Mouse (Mus musculus) forebrain, embryonic 13.5 days (tissue): ENCODE data around the gene Usp12. TPM values are rescaled to one million over a fixed set of nuclear protein-coding genes. Genes with fewer than 3 reads are reported as not detected.
A peak's percentile ranks its signal among the peaks of the same experiment; 100 is the strongest.

Experiments used
- ATAC-seq: fragments of 200-750 bp; cut with Nextera tagmentation; 2 replicates; pipeline ENCODE4 v1.8.0; 2017
- H3K27ac ChIP-seq: fragments of 300-500 bp; sonication (generic); 2 replicates; pipeline ENCODE4 v1.5.1; 2015; ENCODE audit warnings: inconsistent platforms, mild to moderate bottlenecking, moderate library complexity
- H3K27me3 ChIP-seq: fragments of 300-500 bp; sonication (generic); 2 replicates; pipeline ENCODE4 v1.6.1; 2015; ENCODE audit warnings: mild to moderate bottlenecking, inconsistent platforms
- H3K36me3 ChIP-seq: fragments of 300-500 bp; sonication (generic); 2 replicates; pipeline ENCODE4 v1.6.1; 2015; ENCODE audit warnings: mild to moderate bottlenecking, inconsistent platforms; ENCODE audit not compliant: poor library complexity, severe bottlenecking
- H3K4me1 ChIP-seq: fragments of 300-500 bp; sonication (generic); 2 replicates; pipeline ENCODE4 v1.6.1; 2015; ENCODE audit warnings: inconsistent platforms
- H3K4me2 ChIP-seq: fragments of 300-500 bp; sonication (generic); 2 replicates; pipeline ENCODE4 v1.6.1; 2015; ENCODE audit warnings: inconsistent platforms, mild to moderate bottlenecking, moderate library complexity
- H3K4me3 ChIP-seq: fragments of 300-500 bp; sonication (generic); 2 replicates; pipeline ENCODE4 v1.5.1; 2015; ENCODE audit warnings: mild to moderate bottlenecking, inconsistent platforms
- H3K9ac ChIP-seq: fragments of 300-500 bp; sonication (generic); 2 replicates; pipeline ENCODE4 v1.6.1; 2015; ENCODE audit warnings: mild to moderate bottlenecking, inconsistent platforms
- H3K9me3 ChIP-seq: fragments of 300-500 bp; sonication (generic); replicated peaks from 2 replicates; pipeline ENCODE4 v1.6.1; 2016; ENCODE audit warnings: inconsistent platforms
- WGBS: fragments of 180-500 bp; shearing (Covaris S2); methylation state at CpG from one replicate; pipeline ENCODE4 v1.1.7; 2015; 5-methylcytosine and 5-hydroxymethylcytosine counted together
- polyA plus RNA-seq: library from polyadenylated mRNA; unstranded; fragments of >200 nt; fragmentation: Nextera tagmentation; extraction: Ambion mirVana; gene quantifications from 2 replicates; pipeline ENCODE4 v1.2.1, GENCODE M21; 2015

The Usp12 gene
- polyA plus RNA-seq, 1 experiment from 2014 or later = 11.0 TPM

- H3K27ac ChIP-seq = peak overlapping the region; percentile 91
- no peaks in the 10 kb centered on the region for H3K36me3 ChIP-seq
- H3K27me3 ChIP-seq = no peaks in the 10 kb centered on the region
- peaks cover 35% of the 10 kb centered on the region for H3K4me1 ChIP-seq
- ATAC-seq = peak; percentile 65
- 1% methylated on average over 75 of the region's 83 CpGs for WGBS
- H3K4me2 ChIP-seq = peak overlapping the region; percentile 80
- peak overlapping the region; percentile 96 for H3K4me3 ChIP-seq
- H3K9ac ChIP-seq = peak overlapping the region; percentile 93
- no peaks in the 10 kb centered on the region for H3K9me3 ChIP-seq
Observed at GRCm38 (mm10) chr5:146794084-146794852, 538 bp downstream of the Usp12 start.

GRCm38 (mm10) chr5:146793630-146794083 lies 1.1 kb downstream of the Usp12 start:
- Histone ChIP-seq H3K4me2 (peak overlapping the region; percentile 80), H3K27me3 (no peaks in the 10 kb centered on the region), H3K36me3 (no peaks in the 10 kb centered on the region), H3K4me3 (peak overlapping the region; percentile 96), H3K9me3 (no peaks in the 10 kb centered on the region), H3K9ac (peak overlapping the region; percentile 93), H3K27ac (peak overlapping the region; percentile 91), H3K4me1 (peaks cover 35% of the 10 kb centered on the region)
- ATAC-seq = no peak
- 6% methylated on average over 18 of the region's 18 CpGs for WGBS

- Histone ChIP-seq H3K27ac (no peak overlapping the region), H3K4me2 (no peak overlapping the region), H3K4me3 (no peak overlapping the region), H3K4me1 (peaks cover 35% of the 10 kb centered on the region), H3K9me3 (no peaks in the 10 kb centered on the region), H3K9ac (no peak overlapping the region), H3K27me3 (no peaks in the 10 kb centered on the region), H3K36me3 (no peaks in the 10 kb centered on the region)
- WGBS = 84% methylated on average over 7 of the region's 7 CpGs
- ATAC-seq = no peak
Observed at GRCm38 (mm10) chr5:146792140-146792791, 2.5 kb downstream of the Usp12 start.

- WGBS = 80% methylated on average over 8 of the region's 8 CpGs
- no peaks in the 10 kb centered on the region for H3K36me3 ChIP-seq
- no peak overlapping the region for H3K4me2 ChIP-seq
- H3K9ac ChIP-seq = no peak overlapping the region; the same call in 1 of the 2 replicates
- no peak overlapping the region; the same call in 1 of the 2 replicates for H3K27ac ChIP-seq
- H3K4me1 ChIP-seq = peaks cover 35% of the 10 kb centered on the region
- H3K9me3 ChIP-seq = no peaks in the 10 kb centered on the region
- no peak for ATAC-seq
- no peak overlapping the region for H3K4me3 ChIP-seq
- no peaks in the 10 kb centered on the region for H3K27me3 ChIP-seq
Observed at GRCm38 (mm10) chr5:146790944-146791343, 3.9 kb downstream of the Usp12 start.

- H3K27me3 ChIP-seq = no peaks in the 10 kb centered on the region
- no peak overlapping the region for H3K9ac ChIP-seq
- 79% methylated on average over 9 of the region's 9 CpGs for WGBS
- H3K27ac ChIP-seq = no peak overlapping the region
- H3K4me3 ChIP-seq = no peak overlapping the region
- H3K4me1 ChIP-seq = peaks cover 35% of the 10 kb centered on the region
- H3K9me3 ChIP-seq = no peaks in the 10 kb centered on the region
- H3K36me3 ChIP-seq = no peaks in the 10 kb centered on the region
- no peak for ATAC-seq
- no peak overlapping the region for H3K4me2 ChIP-seq
Observed at GRCm38 (mm10) chr5:146789413-146789812, 5.4 kb downstream of the Usp12 start.

- Histone ChIP-seq H3K4me3 (no peak overlapping the region), H3K27me3 (no peaks in the 10 kb centered on the region), H3K4me1 (peaks cover 7% of the 10 kb centered on the region; the same call in 1 of the 2 replicates), H3K9me3 (no peaks in the 10 kb centered on the region), H3K9ac (no peak overlapping the region), H3K27ac (no peak overlapping the region), H3K36me3 (no peaks in the 10 kb centered on the region), H3K4me2 (no peak overlapping the region)
- no peak for ATAC-seq
- WGBS = 87% methylated on average over 8 of the region's 8 CpGs
Observed at GRCm38 (mm10) chr5:146786123-146786522, 8.7 kb downstream of the Usp12 start.

GRCm38 (mm10) chr5:146783891-146784290 lies 10.9 kb downstream of the Usp12 start:
- H3K4me3 ChIP-seq = no peak overlapping the region
- no peak for ATAC-seq
- 95% methylated on average over 10 of the region's 10 CpGs for WGBS

GRCm38 (mm10) chr5:146783300-146783699 lies 11.5 kb downstream of the Usp12 start:
- Histone ChIP-seq H3K4me1 (peaks cover 3% of the 10 kb centered on the region; the same call in 1 of the 2 replicates), H3K36me3 (no peaks in the 10 kb centered on the region), H3K27ac (no peak overlapping the region), H3K9ac (no peak overlapping the region), H3K4me2 (no peak overlapping the region), H3K9me3 (no peaks in the 10 kb centered on the region), H3K27me3 (no peaks in the 10 kb centered on the region), H3K4me3 (no peak overlapping the region)
- ATAC-seq = no peak
- WGBS = 89% methylated on average over 10 of the region's 10 CpGs

More at GRCm38 (mm10) chr5:146783891-146784290, 10.9 kb downstream of the Usp12 start:
- no peak overlapping the region for H3K9ac ChIP-seq
- no peaks in the 10 kb centered on the region for H3K9me3 ChIP-seq
- H3K4me1 ChIP-seq = peaks cover 3% of the 10 kb centered on the region; the same call in 1 of the 2 replicates
- H3K4me2 ChIP-seq = no peak overlapping the region
- H3K36me3 ChIP-seq = no peaks in the 10 kb centered on the region
- H3K27ac ChIP-seq = no peak overlapping the region
- no peaks in the 10 kb centered on the region for H3K27me3 ChIP-seq

GRCm38 (mm10) chr5:146781663-146782062 lies 13.1 kb downstream of the Usp12 start:
- Histone ChIP-seq H3K27me3 (no peaks in the 10 kb centered on the region), H3K36me3 (no peaks in the 10 kb centered on the region), H3K9me3 (no peaks in the 10 kb centered on the region), H3K27ac (no peak overlapping the region), H3K4me3 (no peak overlapping the region), H3K4me2 (no peak overlapping the region), H3K9ac (no peak overlapping the region), H3K4me1 (peaks cover 8% of the 10 kb centered on the region; the same call in 1 of the 2 replicates)
- WGBS = 90% methylated on average over 9 of the region's 9 CpGs
- ATAC-seq = no peak

- Histone ChIP-seq H3K4me1 (peaks cover 8% of the 10 kb centered on the region; the same call in 1 of the 2 replicates), H3K4me2 (no peak overlapping the region), H3K27ac (no peak overlapping the region), H3K27me3 (no peaks in the 10 kb centered on the region), H3K9me3 (no peaks in the 10 kb centered on the region), H3K36me3 (0 out of 2 replicates have a peak, but pooled peaks cover under 1% of the 10 kb centered on the region), H3K9ac (no peak overlapping the region), H3K4me3 (no peak overlapping the region)
- no peak for ATAC-seq
- 95% methylated on average over 5 of the region's 5 CpGs for WGBS
Observed at GRCm38 (mm10) chr5:146779931-146780330, 14.9 kb downstream of the Usp12 start.

GRCm38 (mm10) chr5:146776988-146777639 lies 17.7 kb downstream of the Usp12 start:
- ATAC-seq = no peak
- H3K4me3 ChIP-seq = no peak overlapping the region
- H3K27ac ChIP-seq = no peak overlapping the region
- 89% methylated on average over 13 of the region's 13 CpGs for WGBS
- peaks cover 8% of the 10 kb centered on the region; the same call in 1 of the 2 replicates for H3K4me1 ChIP-seq
- H3K36me3 ChIP-seq = peaks cover 4% of the 10 kb centered on the region; the same call in 1 of the 2 replicates
- no peak overlapping the region for H3K4me2 ChIP-seq
- H3K9ac ChIP-seq = no peak overlapping the region
- H3K9me3 ChIP-seq = no peaks in the 10 kb centered on the region
- H3K27me3 ChIP-seq = no peaks in the 10 kb centered on the region

- Histone ChIP-seq H3K9me3 (no peaks in the 10 kb centered on the region), H3K27ac (no peak overlapping the region), H3K27me3 (no peaks in the 10 kb centered on the region), H3K9ac (no peak overlapping the region), H3K4me2 (no peak overlapping the region), H3K4me1 (peaks cover 11% of the 10 kb centered on the region), H3K4me3 (no peak overlapping the region), H3K36me3 (peaks cover 11% of the 10 kb centered on the region)
- 60% methylated on average over 11 of the region's 11 CpGs for WGBS
- no peak for ATAC-seq
Observed at GRCm38 (mm10) chr5:146771982-146772381, 22.8 kb downstream of the Usp12 start.
